Mouse (Mus musculus) cerebellum, adult 2 months (tissue): ENCODE data around the gene Trim47. TPM values are rescaled to one million over a fixed set of nuclear protein-coding genes. Genes with fewer than 3 reads are reported as not detected.

ENCODE experiments used
- DNase-seq, 2 experiments: peaks; one replicate each; pipeline ENCODE4 v3.0.0; 2021
- H3K27ac ChIP-seq: fragments of 200-500 bp; 2 replicates; pipeline ENCODE4 v1.5.1; 2012; ENCODE audit warnings: low read length, control low read depth, inconsistent platforms; ENCODE audit not compliant: insufficient read depth
- H3K27me3 ChIP-seq: fragments of 200-500 bp; 2 replicates; pipeline ENCODE4 v1.6.1; 2012; ENCODE audit warnings: inconsistent platforms, mild to moderate bottlenecking, low read length, moderate library complexity; ENCODE audit not compliant: control insufficient read depth, insufficient read depth
- H3K4me1 ChIP-seq: fragments of 200-500 bp; 2 replicates; pipeline ENCODE4 v1.6.1; 2011; ENCODE audit warnings: low read length; ENCODE audit not compliant: control insufficient read depth, insufficient read depth
- H3K4me3 ChIP-seq: fragments of 200-500 bp; replicated peaks from 2 replicates; pipeline ENCODE3; 2011; ENCODE audit warnings: mild to moderate bottlenecking, low read depth, low read length, control low read depth; ENCODE audit not compliant: insufficient read depth
- CTCF ChIP-seq: fragments of 200-500 bp; IDR thresholded peaks from 2 replicates; pipeline ENCODE4 v1.5.1; 2011; ENCODE audit warnings: low read depth, mild to moderate bottlenecking, control low read depth, low read length, moderate library complexity, borderline replicate concordance; ENCODE audit not compliant: insufficient read depth
- POLR2A ChIP-seq: fragments of 200-500 bp; IDR thresholded peaks from 2 replicates; pipeline ENCODE4 v1.6.1; 2011; ENCODE audit warnings: low read length, control low read depth, borderline replicate concordance; ENCODE audit not compliant: insufficient read depth
- WGBS: fragments of 180-500 bp; shearing (Covaris S2); methylation state at CpG from one replicate; pipeline ENCODE4 v1.1.7; 2018; 5-methylcytosine and 5-hydroxymethylcytosine counted together
- polyA plus RNA-seq: library from polyadenylated mRNA; depleted of rRNA; stranded (reverse); fragments of >200 nt; gene quantifications from 2 replicates; pipeline ENCODE4 v1.2.3, GENCODE M21; 2012; rRNA removed

Gene Trim47
- 4.1 TPM in 2 replicates for polyA plus RNA-seq

DNA sequence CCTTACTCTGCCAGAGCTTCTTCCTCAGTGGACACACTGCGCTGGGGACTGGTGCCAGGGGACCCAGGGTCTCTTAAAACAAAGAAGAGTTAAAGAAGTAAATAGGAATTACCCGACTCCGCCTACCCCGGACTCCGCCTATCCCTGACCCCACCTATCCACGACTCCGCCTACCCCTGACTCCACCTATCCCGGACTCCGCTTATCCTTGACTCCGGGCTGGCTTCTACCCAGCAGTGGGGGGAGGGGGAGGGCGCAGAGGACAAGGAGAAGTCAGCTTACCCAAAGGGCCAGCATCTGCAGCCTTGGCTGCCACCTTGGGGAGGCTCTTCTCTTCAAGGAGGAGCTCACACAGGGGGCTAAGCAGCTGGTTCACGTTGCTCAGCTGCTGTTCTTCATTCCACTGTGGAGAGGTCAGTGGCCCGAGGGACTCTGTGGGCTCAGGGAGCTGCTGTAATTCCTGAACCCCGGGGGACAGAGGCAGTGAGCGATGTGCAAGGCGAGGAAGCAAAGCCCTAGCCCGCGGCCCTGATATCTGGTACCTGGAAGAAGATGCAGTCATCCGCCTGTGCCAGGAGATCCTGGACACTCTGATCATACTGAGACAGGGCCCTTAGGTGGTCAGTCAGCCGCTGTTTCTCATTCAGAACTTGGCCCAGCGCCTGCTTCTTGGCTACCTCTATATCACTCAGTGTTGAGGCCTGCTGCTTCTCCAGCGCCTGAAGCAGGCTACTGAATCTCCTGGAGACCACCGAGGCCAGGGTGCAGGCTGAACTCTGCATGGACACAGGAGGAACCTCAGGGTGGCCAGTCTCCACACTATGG, at the start of gene Trim47:
Gene Trim47, minus strand, starts transcription at position 55 of the 825 bp plus-strand sequence.
- Histone ChIP-seq H3K4me1 (peaks cover 18% of the 10 kb centered on the region), H3K27ac (no peak within 1 kb of the TSS), H3K27me3 (no peaks in the 10 kb centered on the region), H3K4me3 (no peak within 1 kb of the TSS)
- no peak for TF ChIP-seq POLR2A
- no peak for TF ChIP-seq CTCF
- 36% methylated on average over 23 of the region's 23 CpGs for WGBS
- peak; percentile 31 to 36 for DNase-seq

DNA sequence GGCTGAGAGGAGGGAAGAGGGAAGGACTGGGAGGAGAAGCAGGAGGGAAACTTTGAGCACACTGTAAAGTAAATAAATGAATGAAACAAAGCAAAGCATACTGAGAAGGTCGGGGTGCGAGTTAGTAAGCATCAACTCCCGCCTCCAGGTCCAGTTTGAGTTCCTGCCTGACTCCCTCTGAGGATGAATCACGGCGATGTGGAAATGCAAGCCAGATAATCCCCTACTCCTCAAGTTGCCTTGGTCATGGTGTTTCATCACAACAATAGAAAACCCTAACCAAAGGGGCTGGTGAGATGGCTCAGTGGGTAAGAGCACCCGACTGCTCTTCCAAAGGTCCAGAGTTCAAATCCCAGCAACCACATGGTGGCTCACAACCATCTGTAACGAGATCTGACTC, 49.0 kb upstream of the Trim47 start:
- Histone ChIP-seq H3K4me1 (no peaks in the 10 kb centered on the region), H3K27me3 (no peaks in the 10 kb centered on the region), H3K27ac (no peak overlapping the region), H3K4me3 (no peak overlapping the region)
- DNase-seq, result no peak
- WGBS, result 83% methylated on average over 7 of the region's 7 CpGs
- TF ChIP-seq CTCF (no peak), POLR2A (no peak)

DNA sequence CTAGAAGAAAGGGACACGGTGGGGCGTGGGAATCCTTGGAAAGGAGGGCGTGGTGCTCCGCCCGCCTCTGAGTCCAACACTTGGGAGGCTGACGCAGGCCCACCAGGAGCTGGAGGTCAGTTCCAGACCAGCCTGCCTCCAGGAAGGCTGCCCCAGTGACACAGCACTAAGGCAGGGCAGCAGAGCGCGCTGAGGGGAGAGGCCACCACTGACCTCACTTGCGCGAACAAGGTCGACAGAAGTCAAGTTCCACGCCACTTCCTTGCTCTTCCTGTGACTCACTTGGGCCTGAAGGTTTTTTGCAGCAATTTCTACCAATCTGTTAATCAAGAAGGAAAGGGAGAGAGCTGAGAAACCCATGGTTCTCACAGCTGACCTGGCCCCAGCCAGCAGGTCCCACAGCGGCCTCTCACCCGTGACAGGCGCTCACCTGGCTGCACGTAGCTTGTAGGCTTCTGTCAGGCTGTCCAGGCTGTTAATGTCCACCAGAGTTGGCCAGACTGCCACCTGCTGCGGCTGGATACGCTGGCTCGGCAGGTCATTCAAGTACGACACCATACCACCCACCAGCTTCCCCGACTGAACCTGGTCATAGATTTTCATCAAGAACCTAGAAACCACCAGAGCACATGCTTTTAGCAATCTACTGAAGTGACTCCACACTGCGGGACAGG, 47.9 kb upstream of the Trim47 start:
- Histone ChIP-seq H3K27me3 (no peaks in the 10 kb centered on the region), H3K27ac (no peak overlapping the region), H3K4me1 (no peaks in the 10 kb centered on the region), H3K4me3 (no peak overlapping the region)
- no peak for DNase-seq
- 86% methylated on average over 22 of the region's 22 CpGs for WGBS
- TF ChIP-seq POLR2A (no peak), CTCF (no peak)

DNA sequence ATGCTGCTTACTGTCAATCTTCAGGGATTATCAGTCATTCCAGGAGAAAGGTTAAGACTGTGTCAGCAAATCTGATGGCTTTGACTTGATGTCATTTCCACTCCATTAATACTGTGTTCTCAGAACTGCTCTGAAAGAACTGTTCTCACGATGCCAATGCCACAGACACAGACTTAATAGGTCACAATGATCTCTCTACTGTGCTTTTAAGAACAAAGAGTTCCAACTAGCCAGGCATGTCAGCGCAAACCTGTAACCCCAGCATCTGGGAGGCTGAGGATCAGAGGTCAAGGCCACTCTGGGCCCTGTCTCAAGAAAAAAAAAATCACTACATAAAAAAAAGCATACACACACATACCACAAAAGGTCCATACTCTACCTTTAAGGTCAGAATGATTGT, 44.9 kb upstream of the Trim47 start:
- 82% methylated on average over 2 of the region's 2 CpGs for WGBS

DNA sequence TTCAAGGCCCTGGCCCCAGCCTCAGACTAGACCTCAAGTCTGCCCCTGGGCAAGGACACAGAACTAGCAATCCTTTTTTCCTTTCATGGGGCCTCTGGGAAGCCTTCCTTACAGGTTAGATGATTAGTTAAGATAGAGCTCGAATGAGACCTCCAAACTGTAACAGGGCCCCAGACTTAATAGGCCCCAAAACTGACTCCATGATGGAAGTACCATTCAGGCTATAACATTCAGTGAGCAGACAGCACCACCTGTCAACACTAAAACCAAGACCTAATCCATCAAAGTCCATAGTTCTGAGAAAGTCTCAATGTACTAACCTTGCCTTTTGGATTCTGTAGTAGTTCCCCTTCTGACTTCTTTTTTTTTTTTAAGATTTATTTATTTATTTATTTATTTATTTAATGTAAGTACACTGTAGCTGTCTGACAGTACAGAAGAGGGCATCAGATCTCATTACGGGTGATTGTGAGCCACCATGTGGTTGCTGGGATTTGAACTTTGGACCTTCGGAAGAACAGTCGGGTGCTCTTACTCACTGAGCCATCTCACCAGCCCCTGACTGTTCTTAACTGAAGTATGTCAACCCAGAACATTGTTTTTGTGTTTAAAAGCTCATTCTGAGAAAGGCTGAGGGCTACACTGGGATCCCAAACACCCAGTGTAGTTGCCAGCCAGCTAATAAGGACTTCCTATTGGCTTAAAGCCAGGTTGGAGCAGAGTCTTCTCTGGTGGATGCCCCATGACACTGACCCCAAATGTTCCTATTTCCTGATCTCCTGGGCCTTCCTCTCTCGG, 43.2 kb upstream of the Trim47 start:
- no peak overlapping the region for H3K4me3 ChIP-seq
- TF ChIP-seq POLR2A (no peak), CTCF (no peak)
- WGBS, result 85% methylated on average over 5 of the region's 5 CpGs
- H3K27ac ChIP-seq, result no peak overlapping the region
- peaks cover 3% of the 10 kb centered on the region; the same call in 1 of the 2 replicates for H3K4me1 ChIP-seq
- no peak for DNase-seq
- no peaks in the 10 kb centered on the region for H3K27me3 ChIP-seq

More for the DNA sequence above, 44.9 kb upstream of the Trim47 start:
- TF ChIP-seq POLR2A (no peak), CTCF (no peak)
- Histone ChIP-seq H3K4me1 (no peaks in the 10 kb centered on the region), H3K4me3 (no peak overlapping the region), H3K27ac (no peak overlapping the region), H3K27me3 (no peaks in the 10 kb centered on the region)
- DNase-seq, result no peak

GRCm38 (mm10) chr11:116169214-116169613, 42.2 kb upstream of the Trim47 start:
- TF ChIP-seq CTCF (no peak), POLR2A (no peak)

DNA sequence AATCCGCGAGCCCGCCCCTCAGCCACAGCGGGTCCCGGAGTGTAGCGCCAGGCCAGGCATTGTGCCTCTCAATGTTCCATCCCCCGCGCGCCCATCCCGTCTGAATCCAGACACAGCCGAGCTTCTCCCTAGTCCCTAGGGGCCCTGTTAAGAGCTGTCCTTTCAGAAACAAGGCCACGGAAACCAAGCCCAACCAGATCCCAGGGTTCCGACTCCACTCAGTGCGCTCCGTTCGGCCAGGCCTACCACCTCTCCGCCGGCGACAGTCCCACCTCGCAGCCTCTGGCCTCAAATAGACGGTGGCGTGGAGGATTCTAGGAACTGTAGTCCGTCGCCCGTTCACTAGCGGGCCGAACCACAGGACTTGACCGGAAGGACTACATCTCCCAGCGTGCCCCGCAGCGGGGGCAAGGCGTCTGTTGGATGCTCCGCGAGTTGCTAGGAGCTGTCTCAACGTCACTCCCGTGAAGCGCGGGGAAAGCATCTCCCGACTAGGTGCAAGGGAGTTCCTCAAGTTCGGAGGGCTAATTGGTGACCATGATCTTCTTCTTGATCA, 41.0 kb upstream of the Trim47 start, which contains the start of gene Fbf1:
Gene Fbf1, minus strand, starts transcription at position 283 of the 556 bp plus-strand sequence.
- WGBS, result under 1% methylated on average over 40 of the region's 40 CpGs

More at GRCm38 (mm10) chr11:116169214-116169613, 42.2 kb upstream of the Trim47 start:
- 82% methylated on average over 3 of the region's 3 CpGs for WGBS
- no peak overlapping the region for H3K4me3 ChIP-seq
- H3K27ac ChIP-seq, result no peak overlapping the region
- H3K4me1 ChIP-seq, result peaks cover 3% of the 10 kb centered on the region; the same call in 1 of the 2 replicates
- no peak for DNase-seq
- no peaks in the 10 kb centered on the region for H3K27me3 ChIP-seq

More for the DNA sequence above, 41.0 kb upstream of the Trim47 start, which contains the start of gene Fbf1:
- Histone ChIP-seq H3K4me3 (peak within 1 kb of the TSS; percentile 76), H3K27me3 (no peaks in the 10 kb centered on the region), H3K27ac (peak within 1 kb of the TSS; percentile 28; the same call in 1 of the 2 replicates), H3K4me1 (peaks cover 3% of the 10 kb centered on the region)
- DNase-seq, result peak; percentile 96 to 98
- TF ChIP-seq CTCF (no peak), POLR2A (peak; percentile 89)
